Mouse (Mus musculus) right cerebral cortex, postnatal 14 days (tissue): ENCODE results near the gene Ankef1.

Experiments used
- DNase-seq: peaks from one replicate; pipeline ENCODE4 v3.0.0; 2022

Ankef1 gene

GRCm38 (mm10) chr2:136601206-136601605 is 99.5 kb downstream of the Ankef1 start:
- DNase-seq: no peak
